Mouse (Mus musculus) right cerebral cortex, postnatal 25 days (tissue): ENCODE results near the gene Igfn1.

ENCODE experiments used
- DNase-seq: peaks from one replicate; pipeline ENCODE4 v3.0.0; 2022

Igfn1 gene

GRCm38 (mm10) chr1:136006292-136006748, at the start of gene Igfn1:
Igfn1 (minus strand) TSS chr1:136006342.
- no peak for DNase-seq

DNA sequence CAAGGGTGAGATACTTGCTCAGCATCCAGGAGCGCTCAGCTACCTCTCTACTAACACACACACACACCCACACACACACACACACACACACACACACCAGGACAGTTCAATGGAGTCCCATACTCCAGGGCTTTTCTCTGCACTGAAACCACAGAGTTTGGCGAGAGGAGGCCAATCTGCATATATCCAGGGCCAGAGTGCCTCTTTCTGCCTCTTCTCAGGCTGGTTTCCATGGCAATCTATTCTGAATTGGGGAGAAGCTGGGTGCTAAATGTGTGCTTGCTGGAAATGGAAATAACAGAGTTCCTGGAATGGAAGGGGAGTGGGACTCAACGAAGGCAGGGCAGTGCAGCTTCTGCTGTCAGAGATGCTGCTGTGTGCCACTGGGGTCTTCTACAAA, 49.6 kb upstream of the Igfn1 start:
- DNase-seq = peak; percentile 64

DNA sequence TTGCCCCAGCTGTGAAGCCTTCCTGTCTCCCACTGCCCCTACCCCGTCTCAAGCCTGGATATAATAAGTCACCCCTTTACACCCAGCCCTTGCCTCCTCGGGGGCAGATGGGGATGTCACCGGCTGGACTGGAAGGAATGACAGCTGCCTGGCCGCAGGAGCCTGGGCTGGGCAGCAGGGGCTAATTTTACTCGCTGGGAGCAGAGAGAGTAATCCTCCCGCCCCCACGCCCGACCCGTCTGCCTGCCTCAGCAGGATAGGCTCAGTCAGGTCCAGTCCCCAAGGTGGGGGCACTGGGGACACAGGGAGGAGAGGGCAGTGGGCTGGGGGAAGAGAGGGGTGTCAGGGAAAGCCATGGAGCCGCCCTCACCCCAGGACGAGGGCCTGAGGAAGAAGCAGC, 46.4 kb upstream of the Igfn1 start, which contains the start of gene Cacna1s:
Gene Cacna1s (plus strand): TSS at position 204 of the 400 bp plus-strand sequence.
- DNase-seq = no peak

DNA sequence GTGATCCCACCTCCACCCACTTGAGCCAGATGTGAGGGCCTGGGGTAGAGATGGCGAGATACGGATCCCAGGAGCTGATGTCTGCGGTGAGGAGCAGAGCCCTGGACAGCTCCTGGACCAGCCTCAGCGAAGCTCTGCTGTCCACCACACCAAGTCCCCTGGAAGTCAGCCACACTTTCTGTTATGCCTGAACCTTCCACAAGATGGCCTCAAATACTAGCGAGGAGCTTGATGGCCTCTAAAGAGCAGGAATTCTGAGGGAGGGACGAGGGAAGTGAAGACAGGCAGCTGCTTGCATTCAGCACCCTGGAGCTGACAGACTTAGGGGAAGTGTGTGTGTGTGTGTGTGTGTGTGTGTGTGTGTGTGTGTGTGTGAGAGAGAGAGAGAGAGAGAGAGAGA, 45.3 kb upstream of the Igfn1 start:
- peak; percentile 71 for DNase-seq

DNA sequence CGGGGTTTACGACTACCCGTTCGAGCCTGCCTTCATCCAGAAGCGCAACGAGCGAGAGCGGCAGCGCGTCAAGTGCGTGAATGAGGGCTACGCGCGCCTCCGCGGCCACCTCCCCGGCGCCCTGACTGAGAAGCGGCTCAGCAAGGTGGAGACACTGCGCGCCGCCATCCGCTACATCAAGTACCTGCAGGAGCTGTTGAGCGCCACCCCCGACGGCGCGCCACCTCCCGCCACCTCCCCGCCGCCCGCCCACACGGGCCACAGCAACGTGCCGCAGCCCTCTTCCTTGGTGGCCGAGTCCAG, 44.8 kb upstream of the Igfn1 start:
- DNase-seq = peak; percentile 56

GRCm38 (mm10) chr1:136050312-136051012, 44.3 kb upstream of the Igfn1 start, which contains the start of gene Ascl5:
Ascl5 (plus strand) TSS chr1:136050804.
- peak; percentile 27 for DNase-seq

- no peak for DNase-seq
Observed at GRCm38 (mm10) chr1:136047894-136048293, 41.8 kb upstream of the Igfn1 start.

DNA sequence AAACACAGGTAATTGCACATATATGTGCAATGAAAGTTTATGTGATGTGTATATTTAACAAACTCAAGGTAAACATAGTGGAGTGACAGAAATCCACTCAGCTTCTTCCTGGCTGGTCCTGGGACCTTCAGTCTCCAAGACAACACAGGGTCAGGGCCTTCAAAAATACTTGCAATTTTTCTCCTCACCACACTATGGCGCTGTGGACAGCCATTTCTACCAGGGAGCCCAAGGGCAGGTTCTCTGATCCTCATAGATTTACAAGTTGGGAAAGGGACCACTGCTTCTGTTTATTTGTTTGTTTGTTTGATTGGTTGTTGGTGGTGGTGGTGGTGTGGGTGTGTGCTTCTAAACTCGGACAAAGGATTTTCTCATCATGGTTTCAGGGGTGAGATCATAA, 41.3 kb upstream of the Igfn1 start:
- DNase-seq = no peak

- peak; percentile 66 for DNase-seq
Observed at GRCm38 (mm10) chr1:136045774-136046173, 39.6 kb upstream of the Igfn1 start.

DNA sequence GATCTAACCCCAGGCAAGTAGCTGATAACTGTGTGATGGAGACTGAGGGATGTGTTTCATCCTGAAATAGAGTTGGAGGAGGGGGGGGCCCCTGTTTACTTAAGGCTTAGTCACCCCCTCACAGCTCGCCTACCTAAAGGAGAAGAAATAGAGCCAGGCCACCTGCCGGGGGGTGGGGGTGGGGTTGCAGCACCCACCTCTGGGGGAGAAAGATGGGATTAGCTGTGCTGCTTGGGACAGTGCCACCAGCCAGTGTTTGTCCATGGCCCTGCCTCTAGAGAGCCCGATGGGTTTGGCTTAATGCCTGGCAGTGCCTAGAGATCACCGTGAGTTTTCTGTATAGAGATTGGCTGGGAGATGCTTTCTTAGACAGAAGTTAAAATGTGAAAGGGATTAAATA, 34.7 kb upstream of the Igfn1 start:
- no peak for DNase-seq

DNA sequence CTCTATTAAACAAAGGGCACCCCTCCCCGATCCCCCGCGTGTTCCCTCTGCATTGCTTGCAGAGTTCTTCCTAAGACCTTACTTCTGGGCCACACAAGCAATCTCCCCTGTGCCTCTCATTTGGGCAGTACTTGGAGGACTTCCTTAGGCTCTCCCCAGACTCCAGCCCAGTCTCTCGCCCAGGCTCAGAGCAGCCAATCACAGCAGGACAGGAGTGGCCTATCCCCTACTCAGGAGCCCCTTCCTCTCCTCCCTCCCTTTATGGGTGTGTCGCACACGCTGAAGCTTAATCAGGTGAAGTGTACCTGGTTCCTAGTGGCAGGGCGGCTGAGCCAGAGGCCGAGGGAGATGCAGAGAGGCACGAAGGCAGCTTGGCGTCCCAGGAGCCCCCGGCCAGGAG, 34.3 kb upstream of the Igfn1 start:
- DNase-seq = no peak

- peak; percentile 35 for DNase-seq
Observed at GRCm38 (mm10) chr1:136038746-136039538, 32.8 kb upstream of the Igfn1 start.

GRCm38 (mm10) chr1:136032961-136033360, 26.8 kb upstream of the Igfn1 start:
- DNase-seq = no peak

DNA sequence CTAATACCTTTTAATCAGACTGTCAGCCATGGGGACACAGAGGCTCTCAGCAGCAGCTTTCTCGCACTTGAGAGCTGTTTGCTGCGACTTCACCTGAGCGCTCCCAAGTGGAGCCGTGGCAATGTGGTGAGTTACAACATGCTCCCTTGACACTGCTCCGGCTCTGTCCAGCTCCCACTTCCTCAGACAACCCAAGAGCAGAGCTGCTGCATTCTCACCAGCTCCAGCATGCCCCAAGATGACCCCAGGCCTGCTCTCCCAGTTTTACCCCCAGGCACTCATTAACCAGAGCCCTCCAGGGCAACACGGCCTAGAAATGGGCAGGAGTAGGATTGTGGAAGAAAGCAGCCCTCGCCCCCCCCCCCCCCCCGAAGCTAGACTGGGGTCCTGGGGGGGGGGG, 25.6 kb upstream of the Igfn1 start:
- no peak for DNase-seq

DNA sequence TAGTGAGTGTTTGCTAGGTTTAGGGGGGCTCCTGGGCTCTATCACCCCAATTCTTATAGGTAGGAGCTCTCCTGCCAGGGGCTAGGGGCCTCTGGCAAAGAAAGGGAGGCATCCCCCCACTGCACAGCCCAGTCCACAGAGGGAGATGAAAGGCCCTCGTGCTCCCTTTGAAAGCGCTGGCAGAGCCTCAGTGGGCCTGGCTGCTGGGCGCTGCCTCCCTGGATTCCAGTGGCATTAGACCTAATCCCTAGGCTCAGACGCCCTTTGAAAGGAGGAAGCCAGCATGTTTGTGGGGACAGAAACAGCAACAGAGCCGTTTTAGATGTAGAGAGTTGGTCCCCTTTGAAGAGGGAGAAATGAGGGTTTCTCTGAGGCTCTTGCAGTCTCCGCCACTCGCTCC, 24.1 kb upstream of the Igfn1 start:
- DNase-seq = no peak

- DNase-seq = peak; percentile 24
Observed at GRCm38 (mm10) chr1:136018390-136019189, 12.4 kb upstream of the Igfn1 start.

DNA sequence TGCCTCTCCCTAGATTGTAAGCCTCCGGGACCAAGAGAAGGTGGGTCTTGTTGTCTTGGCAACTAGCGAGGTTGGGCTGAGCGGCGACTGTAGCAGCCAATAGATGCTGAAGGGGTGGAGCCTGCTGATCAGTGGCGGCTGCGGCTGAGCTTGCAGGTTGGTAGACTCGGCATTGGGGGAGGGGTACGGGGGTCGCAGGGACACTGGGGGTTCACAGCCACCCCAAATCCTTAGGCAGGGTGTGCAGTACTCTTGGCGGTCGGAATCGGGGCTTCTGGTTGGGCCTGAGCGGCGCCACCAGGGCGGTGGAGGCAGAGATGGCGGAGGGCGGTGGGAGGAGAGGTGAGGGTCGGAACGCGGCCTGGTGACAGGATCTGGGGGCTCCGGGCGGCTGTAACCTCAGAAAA, 11.8 kb upstream of the Igfn1 start:
- peak; percentile 93 for DNase-seq

GRCm38 (mm10) chr1:136017307-136017706, 11.2 kb upstream of the Igfn1 start:
- DNase-seq = no peak

GRCm38 (mm10) chr1:136014796-136015502, 8.8 kb upstream of the Igfn1 start:
- DNase-seq = no peak

- DNase-seq = no peak
Observed at GRCm38 (mm10) chr1:136013513-136013912, 7.4 kb upstream of the Igfn1 start.

DNA sequence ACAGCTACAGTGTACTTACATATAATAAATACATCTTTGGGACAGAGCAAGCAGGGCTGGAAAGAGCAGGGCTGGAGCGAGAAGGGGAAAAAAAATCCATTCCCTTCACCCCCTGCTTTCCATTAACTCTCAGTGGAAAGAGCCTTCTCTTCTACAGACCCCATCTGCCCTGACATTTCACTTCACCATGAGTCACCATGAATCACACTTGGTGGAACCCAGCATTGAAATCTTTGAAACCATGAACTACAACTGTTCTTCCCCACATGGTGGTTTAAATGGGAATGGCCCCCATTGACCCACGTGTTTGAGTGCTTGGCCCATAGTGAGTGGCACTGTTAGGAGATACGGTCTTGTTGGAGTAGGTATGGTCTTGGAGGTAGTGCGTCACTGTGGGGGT, 4.1 kb upstream of the Igfn1 start:
- DNase-seq = no peak

- DNase-seq = no peak
Observed at GRCm38 (mm10) chr1:136008159-136008533, 2.0 kb upstream of the Igfn1 start.
